Mouse (Mus musculus): ENCODE measurements at regions not wholly inside any gene's neighbourhood (a gene's known extent, or its start where the extent isn't known, plus 50 kb on each side); places are given as distances from the start of the nearest gene placed in this dataset.
"Not testable (repeated sequence)": the region's sequence is repeated elsewhere in the genome, so short reads cannot be mapped to it uniquely, and the experiment has no call there.

DNA sequence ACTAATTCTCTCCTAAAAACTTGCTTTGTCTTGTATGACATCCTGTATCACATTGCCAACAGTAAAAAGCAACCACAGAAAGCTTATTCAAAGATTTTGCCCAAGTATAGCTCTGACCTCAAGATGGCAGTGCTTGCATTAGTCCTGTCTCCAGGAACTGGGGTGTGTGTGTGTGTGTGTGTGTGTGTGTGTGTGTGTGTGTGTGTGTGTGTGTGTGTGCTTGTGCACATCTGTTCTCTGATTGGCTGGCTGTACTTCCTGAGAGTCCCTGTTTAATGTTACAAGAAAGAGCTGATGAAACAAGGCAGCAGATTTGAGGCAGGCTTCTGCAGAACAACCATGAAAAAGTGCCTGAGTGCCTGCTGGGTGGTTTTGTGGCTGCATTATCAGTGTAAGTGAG lies 639.2 kb upstream of the Olfr1507 start:
- not testable (repeated sequence) for DNase-seq (ENCODE audit: low spot score in 2 of 2)

DNA sequence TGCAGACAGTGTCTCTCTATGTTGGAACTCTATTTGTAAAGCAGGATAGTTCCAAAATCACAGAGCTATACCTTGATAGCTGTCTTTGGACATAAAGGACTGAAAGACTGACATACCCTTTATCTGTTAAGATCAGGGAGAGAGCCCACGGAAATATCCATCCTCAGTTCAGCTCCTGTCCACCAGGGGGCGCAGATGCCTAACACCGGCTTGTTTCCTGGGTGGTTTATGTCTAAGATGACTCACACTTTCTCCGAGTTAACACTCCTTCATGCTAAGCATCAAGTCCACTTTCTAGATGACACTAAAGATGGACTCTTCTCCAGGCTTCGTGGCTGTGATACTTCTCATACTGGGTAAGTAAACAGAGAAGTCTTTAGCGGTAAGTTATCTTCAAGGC lies 636.8 kb upstream of the Olfr1507 start:
- peak in 1 of 2 experiments; percentile 64 for DNase-seq (ENCODE audit: low spot score in 2 of 2)

DNA sequence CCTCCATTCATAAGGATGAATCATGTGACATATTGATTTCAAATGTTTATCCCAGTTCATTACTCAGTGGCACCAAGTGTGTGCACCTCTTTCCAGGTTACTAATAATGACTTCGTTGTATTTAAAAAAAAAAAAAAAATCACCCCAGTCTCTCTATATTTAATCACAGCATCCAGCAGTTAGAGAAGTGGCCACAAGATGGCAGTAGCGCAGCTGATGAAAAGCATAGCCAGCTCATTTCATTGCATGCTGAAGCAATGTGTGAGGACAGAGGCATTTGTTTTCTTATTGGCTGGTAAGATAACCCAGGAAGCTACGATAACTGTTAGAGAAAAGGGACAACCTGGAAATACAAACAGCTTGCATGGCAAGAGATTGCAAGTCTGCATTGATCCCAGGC lies 626.2 kb upstream of the Olfr1507 start:
- DNase-seq (ENCODE audit: low spot score in 2 of 2), result peak in 1 of 2 experiments; percentile 15

DNA sequence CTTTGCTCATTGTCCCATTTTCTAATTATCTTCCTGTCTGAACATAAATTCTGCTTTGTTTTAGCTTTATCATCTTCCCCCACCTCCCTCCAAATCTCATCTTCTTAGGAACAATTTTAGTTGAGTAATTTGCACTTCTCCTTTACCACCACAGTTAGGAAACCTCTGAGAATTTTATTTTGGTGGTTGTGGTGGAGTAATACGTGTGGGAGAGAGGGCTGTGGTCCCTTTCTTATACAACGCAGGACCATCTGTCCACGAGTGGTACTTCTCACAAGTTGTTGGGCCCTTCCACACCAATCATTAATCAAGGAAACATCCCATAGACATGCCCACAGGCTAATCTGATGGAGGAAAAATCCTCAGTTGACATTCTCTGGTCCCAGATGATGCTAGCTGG lies 614.2 kb upstream of the Olfr1507 start:
- DNase-seq (ENCODE audit: low spot score in 2 of 2), result not testable (repeated sequence)

DNA sequence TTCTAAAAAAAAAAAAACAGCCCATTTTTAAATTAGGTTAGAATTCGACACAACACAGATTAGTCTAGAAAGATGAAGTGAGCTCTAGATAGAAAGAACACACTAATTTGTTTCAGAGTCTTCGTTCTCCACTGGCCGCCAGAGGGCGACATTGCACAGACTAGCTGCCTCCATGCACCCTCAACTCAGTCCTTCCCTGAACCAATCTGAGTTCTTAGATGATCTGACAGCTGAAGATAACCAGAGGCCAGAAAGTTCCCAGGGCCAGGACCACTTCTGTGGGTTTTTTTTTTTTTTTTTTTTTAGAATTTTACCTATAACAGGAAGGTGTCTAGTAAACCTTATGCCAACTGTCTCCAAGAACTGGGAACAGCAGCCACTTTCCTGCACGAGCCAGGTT lies 605.8 kb upstream of the Olfr1507 start:
- DNase-seq (ENCODE audit: low spot score in 2 of 2), result not testable (repeated sequence)

DNA sequence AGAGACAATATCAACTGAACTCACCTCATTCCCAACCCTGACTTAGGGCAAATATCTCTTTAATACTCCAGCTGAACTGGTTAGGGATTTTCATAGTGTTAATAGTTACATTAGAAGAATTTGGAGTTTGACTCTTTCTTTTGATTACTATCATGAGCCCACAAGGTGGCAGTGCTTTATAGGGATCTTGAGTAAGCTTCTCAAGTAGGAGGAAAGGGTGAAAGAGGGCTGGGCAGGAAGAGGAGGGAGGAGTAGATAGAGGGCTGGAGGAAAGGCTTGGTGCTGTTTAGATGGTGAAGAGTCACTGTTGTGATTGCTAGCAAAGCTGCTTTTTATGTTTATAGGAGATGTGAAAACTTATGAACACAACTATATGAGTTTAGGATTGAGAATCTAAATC lies 595.4 kb upstream of the Olfr1507 start:
- DNase-seq (ENCODE audit: low spot score in 2 of 2), result not testable (repeated sequence)

DNA sequence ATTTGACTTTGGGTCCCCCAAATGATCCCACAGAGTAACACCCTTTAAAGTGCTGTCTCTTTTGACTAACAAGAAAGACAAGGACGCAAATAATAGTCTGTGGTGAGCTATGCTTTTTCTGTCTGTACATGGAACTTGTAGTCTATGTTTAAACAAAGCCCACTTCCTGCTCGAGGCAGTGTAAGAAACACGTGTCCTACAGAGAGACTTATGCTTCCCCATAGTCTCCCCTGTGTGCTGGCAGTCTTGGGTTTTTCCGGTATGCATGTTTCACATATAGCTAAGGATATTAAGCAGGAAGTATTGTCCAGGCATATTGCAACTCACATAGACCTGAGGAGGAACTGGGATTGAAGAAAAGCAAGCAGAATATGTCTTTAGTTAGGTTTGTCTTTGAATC lies 586.3 kb upstream of the Olfr1507 start:
- not testable (repeated sequence) for DNase-seq (ENCODE audit: low spot score in 2 of 2)

DNA sequence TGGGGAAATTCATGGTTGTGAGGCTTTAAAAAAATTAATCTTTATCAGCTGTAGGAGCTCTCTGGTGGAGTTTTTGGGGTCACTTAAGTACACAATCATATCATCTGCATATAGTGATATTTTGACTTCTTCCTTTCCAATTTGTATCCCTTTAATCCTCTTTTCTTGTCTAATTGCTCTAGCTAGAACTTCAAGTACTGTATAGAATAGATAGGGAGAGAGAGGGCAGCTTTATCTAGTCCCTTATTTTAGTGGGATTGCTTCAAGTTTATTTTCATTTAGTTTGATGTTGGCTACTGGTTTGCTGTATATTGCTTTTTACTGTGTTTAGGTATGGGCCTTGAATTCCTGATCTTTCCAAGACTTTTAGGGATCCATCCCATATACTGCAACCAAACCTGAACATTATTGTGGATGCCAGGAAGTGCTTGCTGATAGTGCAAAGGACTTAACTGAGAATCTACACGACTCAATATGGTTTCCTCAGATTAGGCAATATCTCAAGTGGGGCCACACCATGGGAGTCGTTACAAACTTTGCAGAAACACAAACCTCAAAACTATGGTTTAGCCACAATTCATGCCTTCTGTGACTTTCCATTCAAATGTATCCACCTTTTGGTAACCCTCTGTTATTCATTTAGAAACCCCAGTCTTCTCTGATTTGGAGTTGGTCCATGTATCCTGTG lies 585.6 kb upstream of the Olfr1507 start:
- DNase-seq (ENCODE audit: low spot score in 2 of 2), result not testable (repeated sequence)

DNA sequence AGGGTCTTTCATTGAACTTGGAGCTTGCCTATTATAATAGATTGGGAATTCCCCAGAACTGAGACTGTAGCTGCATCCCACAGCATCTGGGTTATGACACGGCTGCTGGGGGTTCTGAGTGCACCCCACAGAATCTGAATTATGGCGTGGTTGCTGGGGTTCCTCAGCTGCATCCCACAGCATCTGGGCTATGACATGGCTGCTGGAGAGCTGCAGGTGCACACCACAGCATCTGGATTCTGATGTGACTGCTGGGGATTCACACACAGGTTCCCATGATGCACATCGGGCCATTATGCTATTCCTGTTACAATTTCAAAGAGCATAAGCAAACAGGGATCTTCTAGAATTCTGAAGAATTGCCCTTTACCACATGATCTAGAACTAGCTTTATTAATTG lies 585.0 kb upstream of the Olfr1507 start:
- DNase-seq (ENCODE audit: low spot score in 2 of 2), result not testable (repeated sequence)

DNA sequence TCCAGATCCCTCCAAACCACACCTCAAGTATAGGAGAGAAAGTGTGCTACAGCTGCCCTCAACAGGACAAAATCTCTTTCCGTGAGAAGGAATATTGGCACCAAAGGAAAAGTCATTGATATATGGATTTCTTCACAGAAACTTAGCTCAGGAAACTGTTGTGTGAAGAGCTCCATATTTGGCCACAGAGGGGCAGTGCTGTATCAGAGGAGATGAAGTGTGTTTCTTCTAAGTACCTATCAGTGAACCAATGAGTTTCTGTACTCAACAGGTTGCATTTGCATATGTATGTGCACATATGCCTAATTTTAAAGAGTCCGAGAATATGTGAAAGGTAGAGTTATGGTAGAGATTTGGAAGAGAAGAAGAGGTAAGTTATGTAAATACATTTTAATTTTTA lies 580.4 kb upstream of the Olfr1507 start:
- DNase-seq (ENCODE audit: low spot score in 2 of 2), result not testable (repeated sequence)

DNA sequence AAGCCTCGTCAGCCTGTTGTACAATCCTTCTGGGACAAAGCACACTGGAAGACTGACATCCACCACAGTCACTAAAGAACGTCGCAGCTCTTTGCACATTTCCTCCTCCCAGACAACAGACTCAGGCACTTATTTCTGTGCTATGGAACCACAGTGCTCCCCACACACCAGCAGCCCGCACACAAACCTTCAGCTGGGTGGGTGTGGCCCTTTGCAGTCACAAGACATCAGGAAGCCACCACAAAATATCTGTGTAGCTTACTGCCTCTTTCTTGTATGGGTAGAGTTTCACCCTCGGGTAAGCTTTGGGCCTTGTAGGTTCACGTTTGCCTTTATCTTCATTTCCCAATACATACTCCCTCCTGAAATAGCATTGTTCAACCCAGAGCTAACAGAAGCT lies 577.6 kb upstream of the Olfr1507 start:
- not testable (repeated sequence) for DNase-seq (ENCODE audit: low spot score in 2 of 2)

DNA sequence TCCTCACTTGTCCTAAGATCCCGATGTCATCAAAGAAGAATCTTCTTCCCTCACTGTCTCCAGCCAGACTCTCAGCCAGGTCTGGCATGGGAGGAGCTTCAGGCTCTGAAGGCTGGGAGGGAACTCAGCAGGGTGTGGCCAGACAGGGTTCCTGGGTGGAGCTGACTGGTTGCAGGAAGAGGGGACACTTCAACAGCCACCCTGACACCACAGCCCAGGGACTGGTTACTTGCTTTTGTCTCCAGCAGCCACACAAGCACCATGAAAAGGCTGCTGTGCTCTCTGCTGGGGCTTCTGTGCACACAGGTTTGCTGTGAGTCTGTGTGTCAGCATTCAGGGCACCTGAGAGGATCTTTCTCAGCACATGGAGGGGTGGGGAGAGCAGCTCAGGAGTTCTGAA lies 577.0 kb upstream of the Olfr1507 start:
- not testable (repeated sequence) for DNase-seq (ENCODE audit: low spot score in 2 of 2)

DNA sequence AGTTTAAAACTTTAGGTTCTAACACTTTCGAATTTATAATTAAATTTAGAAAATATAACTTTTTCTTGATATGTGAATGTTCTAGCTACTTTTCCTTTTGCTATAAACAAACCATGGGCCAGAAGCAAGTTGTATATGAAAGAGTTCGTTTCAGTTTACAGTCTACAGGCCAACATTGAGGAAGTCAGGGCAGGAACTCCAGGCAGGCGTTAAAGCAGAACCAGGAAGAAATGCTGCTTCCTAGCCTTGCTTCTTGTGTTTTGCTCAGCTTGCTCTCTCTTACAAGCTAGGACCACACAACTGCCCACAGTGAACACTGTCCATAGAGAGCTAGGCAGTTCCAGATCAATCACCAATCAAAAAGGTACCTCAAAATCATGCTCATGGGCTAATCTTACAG lies 558.9 kb upstream of the Olfr1507 start:
- DNase-seq (ENCODE audit: low spot score in 2 of 2), result not testable (repeated sequence)

DNA sequence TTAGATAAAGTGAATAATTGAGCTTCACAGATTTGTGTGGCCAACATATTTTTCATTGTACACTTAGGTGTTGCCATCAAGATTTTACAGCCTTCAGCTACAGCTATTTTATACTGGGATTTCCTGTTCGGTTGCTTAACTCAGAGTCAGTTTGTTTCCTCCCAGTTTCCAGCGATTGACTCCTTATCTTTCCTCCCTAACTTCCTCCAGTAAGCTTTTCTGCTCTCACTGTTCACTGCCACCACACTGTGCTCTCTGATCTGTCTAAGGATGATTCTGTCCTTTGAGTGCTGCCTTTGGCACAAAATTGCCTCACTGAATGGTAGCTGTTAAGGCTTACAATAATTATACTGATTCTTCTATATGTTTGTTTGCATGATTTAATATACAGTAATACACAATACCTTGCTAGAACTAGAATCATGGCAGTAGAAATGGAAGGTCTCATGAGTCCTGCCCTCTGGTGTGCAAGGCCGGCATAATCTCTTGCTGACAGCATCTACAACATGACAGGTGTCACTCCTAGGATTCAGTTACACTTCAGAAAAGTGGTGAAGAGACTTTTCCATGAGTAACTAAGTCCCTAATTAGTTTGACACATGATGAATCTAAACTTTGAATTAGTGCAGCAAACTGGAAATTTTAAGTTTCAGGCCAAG lies 558.0 kb upstream of the Olfr1507 start:
- not testable (repeated sequence) for DNase-seq (ENCODE audit: low spot score in 2 of 2)

DNA sequence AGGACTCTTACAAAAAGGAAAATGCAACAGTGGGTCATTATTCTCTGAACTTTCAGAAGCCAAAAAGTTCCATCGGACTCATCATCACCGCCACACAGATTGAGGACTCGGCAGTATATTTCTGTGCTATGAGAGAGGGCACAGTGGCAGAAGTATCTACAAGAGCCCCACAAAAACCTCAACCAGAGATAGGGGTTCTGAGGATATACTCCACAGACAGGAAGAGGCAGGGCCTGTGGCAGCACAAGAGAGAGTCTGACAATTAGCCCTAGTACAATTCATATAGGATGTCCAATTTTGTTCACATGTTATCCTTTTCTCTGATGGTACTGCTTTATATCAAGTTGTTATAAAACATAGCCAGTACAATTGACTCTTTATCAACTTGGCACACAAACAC lies 552.1 kb upstream of the Olfr1507 start:
- not testable (repeated sequence) for DNase-seq (ENCODE audit: low spot score in 2 of 2)

DNA sequence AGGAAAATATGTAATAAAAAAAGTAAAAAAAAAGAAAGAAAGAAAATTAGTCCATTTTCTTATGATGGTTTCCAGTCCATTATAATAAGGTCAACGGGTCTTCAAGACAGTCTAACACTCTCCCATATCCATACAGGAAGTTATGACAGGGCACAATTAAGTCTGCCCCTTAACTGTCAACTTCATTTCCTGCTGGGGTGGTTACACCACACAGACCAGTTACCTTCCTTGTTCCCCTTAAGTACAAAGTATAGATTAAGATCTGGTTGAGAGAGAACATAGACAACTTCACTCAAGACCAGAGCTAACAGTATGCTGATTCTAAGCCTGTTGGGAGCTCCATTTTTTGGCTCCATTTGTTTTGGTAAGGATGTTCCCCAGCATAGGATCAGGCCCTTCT lies 551.4 kb upstream of the Olfr1507 start:
- not testable (repeated sequence) for DNase-seq (ENCODE audit: low spot score in 2 of 2)

DNA sequence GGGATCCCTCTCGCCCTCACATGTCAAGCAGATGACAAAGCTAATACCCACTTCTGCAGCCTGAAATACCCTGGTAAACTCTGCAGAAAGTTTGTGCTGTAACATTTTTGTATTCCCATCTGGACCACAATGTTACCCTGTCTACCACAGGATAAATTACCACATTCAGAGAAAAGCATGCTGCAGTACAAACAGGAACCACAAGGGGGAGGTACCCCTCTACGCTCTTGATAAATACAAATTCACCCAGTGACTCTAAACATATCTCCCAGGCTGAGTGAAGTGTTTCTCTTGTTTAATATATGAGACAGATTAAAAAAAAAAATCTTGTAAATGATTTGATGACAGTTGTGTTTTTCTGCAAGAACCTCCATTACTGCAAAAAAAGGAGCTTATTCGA lies 549.8 kb upstream of the Olfr1507 start:
- DNase-seq (ENCODE audit: low spot score in 2 of 2), result not testable (repeated sequence)

DNA sequence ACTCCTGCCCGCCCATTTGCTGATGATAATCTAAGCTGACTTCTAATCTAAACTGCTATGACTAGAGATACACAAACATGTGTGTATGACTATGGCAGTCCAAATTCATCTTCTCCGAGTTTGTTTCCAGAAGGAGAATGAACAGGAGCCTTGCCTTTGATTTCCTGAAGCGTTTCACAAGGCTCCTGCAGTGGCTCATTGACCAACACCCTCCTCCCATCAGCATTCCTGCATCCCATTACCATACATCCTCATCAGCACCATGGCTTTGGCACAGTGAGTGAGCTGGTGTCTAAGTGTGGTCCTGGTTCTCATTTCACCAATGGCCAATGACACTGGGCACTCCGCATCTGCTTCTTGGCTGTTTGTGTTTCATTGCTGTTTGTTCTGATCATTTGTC lies 548.6 kb upstream of the Olfr1507 start:
- DNase-seq (ENCODE audit: low spot score in 2 of 2), result not testable (repeated sequence)

DNA sequence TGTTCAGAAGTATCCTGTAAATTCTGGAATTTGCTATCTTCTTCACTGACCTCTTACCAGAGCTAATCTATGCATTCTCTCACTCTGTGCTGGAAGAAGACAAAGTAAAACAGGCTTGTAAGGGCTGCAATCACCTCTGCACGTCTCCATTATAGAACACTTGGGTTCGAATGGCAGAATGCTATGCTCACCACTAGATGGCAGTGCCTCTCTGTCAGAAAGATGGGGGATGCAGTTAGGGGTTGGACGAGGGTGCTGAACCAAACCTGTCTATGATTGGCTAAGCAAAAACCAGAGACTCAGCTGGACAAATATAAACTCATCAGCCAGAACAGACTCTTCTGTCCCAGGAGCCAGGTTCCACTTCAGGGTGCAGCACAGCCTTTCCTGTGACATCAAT lies 546.5 kb upstream of the Olfr1507 start:
- DNase-seq (ENCODE audit: low spot score in 2 of 2), result not testable (repeated sequence)

DNA sequence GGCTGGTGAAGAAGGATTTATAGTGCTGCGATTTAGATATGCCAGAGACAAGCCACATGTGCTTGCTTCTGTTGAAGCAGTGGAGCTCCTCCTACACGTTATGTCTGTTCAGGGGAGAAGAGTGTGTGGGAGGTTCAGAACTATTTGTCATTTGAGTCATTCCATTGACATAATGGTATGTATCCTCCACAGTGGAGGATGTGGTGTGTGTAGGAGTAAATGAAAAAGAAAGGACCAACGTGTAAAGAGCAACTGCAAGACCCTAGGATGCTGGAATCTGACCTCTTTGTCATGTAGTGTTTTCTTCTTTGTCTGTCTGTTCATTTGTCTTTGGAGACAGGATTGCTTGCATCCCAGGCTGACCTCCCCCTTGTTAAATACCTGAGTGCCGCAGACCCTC lies 543.9 kb upstream of the Olfr1507 start:
- DNase-seq (ENCODE audit: low spot score in 2 of 2), result not testable (repeated sequence)

DNA sequence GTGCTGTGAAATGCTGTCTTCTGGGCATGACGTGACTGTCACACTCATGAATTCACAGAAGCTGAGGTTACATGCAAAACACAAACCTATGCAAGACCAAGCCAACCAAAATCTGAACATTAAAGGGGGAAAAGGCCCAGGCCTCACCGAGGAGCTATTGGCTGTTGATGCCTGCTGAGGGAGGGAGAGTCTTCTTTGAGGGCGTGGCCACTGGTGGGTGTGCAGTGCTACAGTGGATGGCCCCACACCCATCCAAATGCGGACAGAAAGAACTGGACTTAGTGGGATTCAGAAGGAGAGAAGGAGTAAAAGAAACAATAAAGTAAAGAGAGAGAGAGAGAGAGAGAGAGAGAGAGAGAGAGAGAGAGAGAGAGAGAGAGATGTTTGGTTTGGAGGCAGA lies 539.4 kb upstream of the Olfr1507 start:
- not testable (repeated sequence) for DNase-seq (ENCODE audit: low spot score in 2 of 2)

DNA sequence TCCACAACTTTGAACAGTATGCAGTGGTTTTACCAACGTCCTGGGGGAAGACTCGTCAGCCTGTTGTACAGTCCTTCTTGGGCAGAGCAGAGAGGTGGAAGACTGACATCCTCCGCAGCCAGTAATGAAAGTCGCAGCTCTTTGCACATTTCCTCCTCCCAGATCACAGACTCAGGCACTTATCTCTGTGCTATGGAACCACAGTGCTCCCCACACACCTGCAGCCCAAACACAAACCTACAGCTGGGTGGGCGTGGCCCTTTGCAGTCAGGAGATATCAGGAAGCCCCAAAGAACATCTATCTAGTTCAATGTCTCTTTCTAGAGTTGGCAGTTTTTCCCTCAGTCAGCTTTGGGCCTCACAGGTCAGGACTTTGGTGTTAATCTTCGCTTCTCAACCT lies 537.7 kb upstream of the Olfr1507 start:
- DNase-seq (ENCODE audit: low spot score in 2 of 2), result peak in 1 of 2 experiments; percentile 11

DNA sequence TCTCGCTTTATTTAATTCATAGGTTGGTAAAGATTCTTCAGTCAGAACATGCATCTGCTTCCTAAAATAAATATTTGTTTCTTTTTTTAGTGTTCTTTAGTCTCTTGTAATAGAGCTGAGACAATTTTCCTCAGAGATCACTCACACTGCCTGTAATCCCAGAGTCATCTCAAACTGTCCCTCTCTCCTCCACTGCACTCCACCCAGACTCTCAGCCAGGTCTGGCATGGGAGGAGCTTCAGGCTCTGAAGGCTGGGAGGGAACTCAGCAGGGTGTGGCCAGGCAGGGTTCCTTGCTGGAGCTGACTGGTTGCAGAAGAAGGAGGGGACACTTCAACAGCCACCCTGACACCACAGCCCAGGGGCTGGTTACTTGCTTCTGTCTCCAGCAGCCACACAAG lies 536.9 kb upstream of the Olfr1507 start:
- not testable (repeated sequence) for DNase-seq (ENCODE audit: low spot score in 2 of 2)
